Mouse (Mus musculus) kidney, postnatal 0 days (tissue): Measurements from ENCODE around the gene Olfr275. TPM values are rescaled to one million over a fixed set of nuclear protein-coding genes. Genes with fewer than 3 reads are reported as not detected.
"Not testable (repeated sequence)": the region's sequence is repeated elsewhere in the genome, so short reads cannot be mapped to it uniquely, and the experiment has no call there.

Experiments used
- ATAC-seq: fragments of 200-750 bp; cut with Nextera tagmentation; replicated peaks from 2 replicates; pipeline ENCODE4 v1.8.0; 2017; ENCODE audit warnings: low read depth, moderate number of reproducible peaks, moderate TSS enrichment, moderate library complexity; ENCODE audit not compliant: low FRiP score
- DNase-seq: peaks from one replicate; pipeline ENCODE4 v3.0.0-alpha.2; 2016; ENCODE audit warnings: low spot score
- H3K27ac ChIP-seq: fragments of 300-500 bp; sonication (generic); 2 replicates; pipeline ENCODE4 v1.5.1; 2014; ENCODE audit warnings: mild to moderate bottlenecking
- H3K27me3 ChIP-seq: fragments of 300-500 bp; sonication (generic); 2 replicates; pipeline ENCODE4 v1.6.1; 2014; ENCODE audit warnings: low read length, mixed read lengths; ENCODE audit not compliant: insufficient read depth
- H3K36me3 ChIP-seq: fragments of 300-500 bp; sonication (generic); 2 replicates; pipeline ENCODE4 v1.6.1; 2014; ENCODE audit warnings: low read length, mixed read lengths; ENCODE audit not compliant: insufficient read depth
- H3K4me1 ChIP-seq: fragments of 300-500 bp; sonication (generic); replicated peaks from 2 replicates; pipeline ENCODE4 v1.6.1; 2014; ENCODE audit warnings: antibody characterized with exemption, low read length, mixed read lengths; ENCODE audit not compliant: insufficient read depth
- H3K4me2 ChIP-seq: fragments of 300-500 bp; sonication (generic); 2 replicates; pipeline ENCODE4 v1.6.1; 2014; ENCODE audit warnings: mild to moderate bottlenecking, low read length, moderate library complexity, mixed read lengths
- H3K4me3 ChIP-seq: fragments of 300-500 bp; sonication (generic); replicated peaks from 2 replicates; pipeline ENCODE4 v1.5.1; 2014; ENCODE audit warnings: low read depth, low read length
- H3K9ac ChIP-seq: fragments of 300-500 bp; sonication (generic); 2 replicates; pipeline ENCODE4 v1.6.1; 2014; ENCODE audit warnings: low read depth, low read length
- H3K9me3 ChIP-seq: fragments of 300-500 bp; sonication (generic); replicated peaks from 2 replicates; pipeline ENCODE4 v1.6.1; 2016; ENCODE audit warnings: low read length, inconsistent platforms, mixed read lengths
- CTCF ChIP-seq: IDR thresholded peaks from 2 replicates; pipeline ENCODE4 v1.5.1; 2016; ENCODE audit warnings: antibody characterized with exemption, low read depth, mild to moderate bottlenecking, moderate library complexity
- WGBS: fragments of 180-500 bp; shearing (Covaris S2); extraction: QIAGEN DNeasy Blood & Tissue Kit; methylation state at CpG from one replicate; pipeline ENCODE4 v1.1.7; 2014; 5-methylcytosine and 5-hydroxymethylcytosine counted together
- polyA plus RNA-seq: library from polyadenylated mRNA; unstranded; fragments of >200 nt; fragmentation: Nextera tagmentation; extraction: Ambion mirVana; gene quantifications from 2 replicates; pipeline ENCODE4 v1.2.1, GENCODE M21; 2015

The Olfr275 gene
- not detected in 2 replicates for polyA plus RNA-seq

GRCm38 (mm10) chr4:52814304-52814703 lies at the start of gene Olfr275:
TSS of gene Olfr275 (plus strand) at chr4:52814604.
- Histone ChIP-seq H3K9ac (no peak within 1 kb of the TSS), H3K27me3 (no peaks in the 10 kb centered on the region), H3K27ac (no peak within 1 kb of the TSS), H3K4me2 (no peak within 1 kb of the TSS), H3K36me3 (no peaks in the 10 kb centered on the region), H3K4me3 (no peak within 1 kb of the TSS), H3K9me3 (no peaks in the 10 kb centered on the region), H3K4me1 (no peaks in the 10 kb centered on the region)
- ATAC-seq: no peak
- no peak for TF ChIP-seq CTCF
- WGBS: 96% methylated on average over 2 of the region's 2 CpGs
- DNase-seq: no peak

DNA sequence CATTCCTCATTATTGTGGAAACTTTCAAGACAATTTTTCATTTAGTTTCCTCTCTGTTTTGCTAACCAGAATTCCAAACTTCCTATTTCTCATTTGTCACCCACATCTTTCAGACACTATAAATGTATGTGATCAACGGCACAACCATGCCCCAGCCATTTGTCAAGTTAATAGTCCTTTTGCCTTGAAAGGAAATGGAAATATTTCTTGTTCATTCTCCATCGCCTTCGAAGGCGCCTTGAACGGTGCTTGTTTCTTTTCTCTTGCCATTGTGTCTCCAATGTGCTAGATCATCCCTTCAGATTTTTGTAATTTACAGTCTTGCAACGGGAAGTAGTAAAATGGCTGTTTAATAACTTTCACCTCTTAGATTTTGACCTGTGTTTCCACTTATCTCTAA lies 48.8 kb upstream of the Olfr275 start:
- Histone ChIP-seq H3K4me2 (no peak overlapping the region), H3K9ac (no peak overlapping the region), H3K9me3 (no peaks in the 10 kb centered on the region), H3K4me3 (no peak overlapping the region), H3K36me3 (no peaks in the 10 kb centered on the region), H3K4me1 (no peaks in the 10 kb centered on the region), H3K27ac (no peak overlapping the region), H3K27me3 (no peaks in the 10 kb centered on the region)
- peak; percentile 85 for DNase-seq
- no peak for TF ChIP-seq CTCF
- 0 out of 2 replicates have a peak, but pooled peaks have one; percentile 21 for ATAC-seq
- WGBS: 21% methylated on average over 6 of the region's 6 CpGs

DNA sequence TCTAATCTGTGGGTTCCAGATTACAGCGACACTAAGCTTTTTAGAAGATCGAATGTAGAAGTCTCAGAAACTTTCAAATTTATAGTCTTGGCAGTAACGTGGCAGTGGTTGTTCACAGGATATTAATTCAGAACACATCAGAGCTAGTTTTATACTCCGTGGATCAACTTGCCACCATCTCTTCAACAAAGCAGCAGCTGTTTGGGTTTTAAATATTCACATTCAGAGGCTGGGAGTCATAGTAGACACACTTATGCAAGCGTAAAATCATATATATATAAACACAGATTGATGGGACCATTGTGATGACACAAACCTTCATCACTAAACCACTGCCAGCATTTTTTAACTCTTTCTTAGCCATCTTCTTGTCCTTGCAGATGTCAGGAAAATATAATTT lies 42.2 kb upstream of the Olfr275 start:
- DNase-seq: no peak
- no peak for ATAC-seq
- H3K27me3 ChIP-seq: no peaks in the 10 kb centered on the region
- no peak overlapping the region for H3K4me2 ChIP-seq
- TF ChIP-seq CTCF: no peak
- WGBS: 54% methylated on average over 5 of the region's 5 CpGs
- no peaks in the 10 kb centered on the region for H3K9me3 ChIP-seq
- H3K4me3 ChIP-seq: no peak overlapping the region
- H3K36me3 ChIP-seq: no peaks in the 10 kb centered on the region
- no peak overlapping the region for H3K27ac ChIP-seq
- H3K4me1 ChIP-seq: no peaks in the 10 kb centered on the region
- H3K9ac ChIP-seq: no peak overlapping the region

DNA sequence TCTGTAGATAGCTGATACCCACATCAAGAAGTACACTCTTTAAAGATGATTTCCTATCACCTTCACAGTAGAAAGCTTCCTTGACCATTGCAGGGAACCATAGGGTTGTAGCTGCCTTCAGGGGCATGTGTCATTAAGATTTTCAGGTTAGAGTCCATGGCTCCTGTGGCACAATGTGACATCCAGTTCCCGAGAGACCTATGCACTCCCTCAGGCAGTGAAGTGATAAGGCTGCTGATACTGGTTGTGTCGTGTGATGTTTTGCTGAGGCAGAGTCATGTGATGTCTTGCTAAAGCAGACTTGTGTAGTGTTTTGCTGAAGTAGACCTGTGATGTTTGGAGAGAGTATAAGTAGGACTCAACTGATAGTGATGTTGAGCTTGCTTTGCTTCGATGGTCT lies 14.4 kb upstream of the Olfr275 start:
- Histone ChIP-seq H3K9ac (no peak overlapping the region), H3K27ac (no peak overlapping the region), H3K36me3 (no peaks in the 10 kb centered on the region), H3K9me3 (no peaks in the 10 kb centered on the region), H3K4me3 (no peak overlapping the region), H3K4me2 (no peak overlapping the region), H3K4me1 (no peaks in the 10 kb centered on the region), H3K27me3 (no peaks in the 10 kb centered on the region)
- ATAC-seq: no peak
- no peak for DNase-seq
- no peak for TF ChIP-seq CTCF
- 81% methylated on average over 3 of the region's 3 CpGs for WGBS

GRCm38 (mm10) chr4:52811871-52812270 lies 2.5 kb upstream of the Olfr275 start:
- no peaks in the 10 kb centered on the region for H3K27me3 ChIP-seq
- no peaks in the 10 kb centered on the region for H3K9me3 ChIP-seq
- no peak overlapping the region for H3K4me3 ChIP-seq
- no peaks in the 10 kb centered on the region for H3K4me1 ChIP-seq
- ATAC-seq (no peak), DNase-seq (peak; percentile 66)
- peak; percentile 56 for TF ChIP-seq CTCF
- no peak overlapping the region for H3K27ac ChIP-seq
- H3K36me3 ChIP-seq: no peaks in the 10 kb centered on the region
- 25% methylated on average over 2 of the region's 2 CpGs for WGBS
- H3K9ac ChIP-seq: no peak overlapping the region
- H3K4me2 ChIP-seq: no peak overlapping the region

GRCm38 (mm10) chr4:52821375-52821774 lies 7.0 kb downstream of the Olfr275 start:
- no peak for TF ChIP-seq CTCF
- H3K4me3 ChIP-seq: no peak overlapping the region
- H3K4me2 ChIP-seq: no peak overlapping the region
- DNase-seq: no peak
- WGBS: 97% methylated on average over 11 of the region's 11 CpGs
- ATAC-seq: no peak
- H3K36me3 ChIP-seq: no peaks in the 10 kb centered on the region
- H3K9me3 ChIP-seq: no peaks in the 10 kb centered on the region
- H3K9ac ChIP-seq: no peak overlapping the region
- H3K27ac ChIP-seq: no peak overlapping the region
- no peaks in the 10 kb centered on the region for H3K4me1 ChIP-seq
- no peaks in the 10 kb centered on the region for H3K27me3 ChIP-seq

DNA sequence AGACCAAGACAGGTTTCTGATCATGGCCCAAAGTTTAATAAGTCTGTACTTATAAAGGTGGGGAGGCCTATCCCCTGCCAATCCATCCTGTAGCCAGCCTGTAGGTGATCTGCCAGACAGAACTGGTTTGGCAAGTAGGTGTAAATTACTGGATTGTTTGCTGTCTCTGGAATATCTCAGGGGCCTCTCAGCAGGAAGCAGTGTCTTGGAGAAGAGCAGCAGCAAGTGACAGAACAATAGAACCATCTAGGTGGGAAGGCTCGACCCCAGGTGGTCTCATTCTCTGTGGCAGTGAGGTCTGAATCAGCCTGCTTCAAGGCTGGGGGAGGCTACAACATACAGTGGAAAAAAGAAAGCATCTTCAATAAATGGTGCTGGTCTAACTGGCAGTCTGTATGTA lies 31.0 kb downstream of the Olfr275 start:
- DNase-seq, H3K27ac ChIP-seq, H3K27me3 ChIP-seq, H3K9ac ChIP-seq, ATAC-seq, H3K4me2 ChIP-seq, H3K36me3 ChIP-seq, H3K4me1 ChIP-seq, H3K4me3 ChIP-seq, H3K9me3 ChIP-seq: not testable (repeated sequence)
- WGBS: 6% methylated on average over 1 of the region's 1 CpGs
